Mouse (Mus musculus) CD4-positive, CD25-positive, alpha-beta regulatory T cell, adult 4 months (primary cell): ENCODE data around the gene Chrm1. TPM values are rescaled to one million over a fixed set of nuclear protein-coding genes. Genes with fewer than 3 reads are reported as not detected.

Source experiments
- ATAC-seq: one replicate; pipeline ENCODE4 v1.8.0; 2017
- polyA plus RNA-seq, 2 experiments: library from polyadenylated mRNA; unstranded; fragments of 100-300 nt; shearing (Covaris generic); gene quantifications; one replicate each; pipeline ENCODE4 v1.2.1; 2017

Chrm1 gene
- polyA plus RNA-seq, 2 experiments from 2014 or later = not detected

DNA sequence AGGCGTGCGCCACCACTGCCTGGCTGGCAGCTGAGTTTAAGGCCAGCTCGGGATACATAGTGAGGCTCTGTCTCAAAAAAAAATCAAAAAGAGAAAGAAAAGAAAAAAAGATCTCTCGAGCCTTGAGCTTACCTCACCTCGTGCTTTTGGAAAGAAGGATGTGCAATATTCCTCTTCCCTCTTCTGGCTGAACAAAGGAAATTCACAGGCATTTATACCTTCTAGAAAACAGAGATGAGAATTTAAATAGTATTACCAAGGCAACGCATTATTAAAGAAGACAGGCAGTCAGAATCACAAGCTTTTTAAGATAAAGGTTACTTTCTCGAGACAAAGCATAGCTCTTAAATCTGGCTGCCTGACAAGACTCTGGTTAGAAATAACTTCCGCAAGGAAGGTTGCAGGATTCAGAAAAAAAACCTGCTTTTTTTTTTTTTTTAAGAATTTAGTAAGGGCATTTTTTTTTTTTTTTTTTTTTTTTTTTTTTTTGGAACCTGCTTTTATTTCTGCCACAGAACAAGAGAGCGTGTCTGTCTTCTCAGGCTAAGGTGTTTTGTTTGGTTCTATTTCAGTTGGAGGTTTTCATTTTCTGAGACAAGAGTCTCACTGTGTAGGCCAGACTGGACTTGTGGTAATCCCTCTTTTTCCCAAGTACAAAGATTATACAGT is 28.4 kb downstream of the Chrm1 start:
- no peak for ATAC-seq

GRCm38 (mm10) chr19:8692740-8693139 is 29.2 kb downstream of the Chrm1 start:
- no peak for ATAC-seq

DNA sequence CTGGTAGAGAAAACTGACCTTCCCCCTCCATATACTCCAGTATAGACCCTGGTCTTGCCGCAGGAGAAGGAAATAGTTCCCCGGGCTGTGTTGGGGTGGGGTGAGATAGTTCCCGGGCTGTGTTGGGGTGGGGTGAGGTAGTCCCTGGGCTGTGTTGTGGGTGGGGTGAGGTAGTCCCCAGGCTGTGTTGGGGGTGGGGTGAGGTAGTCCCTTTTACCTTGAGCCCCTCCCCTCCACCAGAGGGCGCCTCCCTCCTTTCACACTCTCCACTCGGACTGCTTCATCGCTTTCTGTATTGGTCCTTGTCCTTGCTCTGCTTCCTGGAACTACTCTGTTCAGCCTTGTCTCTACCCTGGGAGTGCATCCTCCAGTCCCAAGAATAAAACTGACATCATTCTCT is 31.7 kb downstream of the Chrm1 start:
- ATAC-seq = peak; percentile 71

DNA sequence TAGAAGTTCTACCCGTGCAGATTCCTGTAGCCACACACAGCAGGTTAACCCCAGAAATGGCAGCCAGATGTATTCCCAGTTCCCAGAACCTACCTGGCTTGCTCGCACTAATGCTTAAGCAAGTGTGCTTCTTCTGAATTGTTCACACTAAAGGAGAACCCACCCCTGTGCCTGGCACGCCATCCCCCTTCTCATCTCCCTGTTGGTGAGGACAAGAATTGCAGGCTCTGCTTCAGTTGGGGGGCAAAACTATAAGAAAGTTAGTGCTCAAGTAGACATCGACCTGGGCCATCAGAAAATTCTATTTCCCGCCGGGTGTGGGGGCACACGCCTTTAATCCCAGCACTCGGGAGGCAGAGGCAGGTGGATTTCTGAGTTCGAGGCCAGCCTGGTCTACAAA is 36.1 kb downstream of the Chrm1 start:
- no peak for ATAC-seq

GRCm38 (mm10) chr19:8702458-8702857 is 38.9 kb downstream of the Chrm1 start:
- ATAC-seq = no peak

GRCm38 (mm10) chr19:8703571-8703970 is 40.0 kb downstream of the Chrm1 start:
- no peak for ATAC-seq

GRCm38 (mm10) chr19:8705026-8705708 is 41.6 kb downstream of the Chrm1 start:
- no peak for ATAC-seq

- ATAC-seq = no peak
Observed at GRCm38 (mm10) chr19:8706132-8706667, 42.6 kb downstream of the Chrm1 start.

DNA sequence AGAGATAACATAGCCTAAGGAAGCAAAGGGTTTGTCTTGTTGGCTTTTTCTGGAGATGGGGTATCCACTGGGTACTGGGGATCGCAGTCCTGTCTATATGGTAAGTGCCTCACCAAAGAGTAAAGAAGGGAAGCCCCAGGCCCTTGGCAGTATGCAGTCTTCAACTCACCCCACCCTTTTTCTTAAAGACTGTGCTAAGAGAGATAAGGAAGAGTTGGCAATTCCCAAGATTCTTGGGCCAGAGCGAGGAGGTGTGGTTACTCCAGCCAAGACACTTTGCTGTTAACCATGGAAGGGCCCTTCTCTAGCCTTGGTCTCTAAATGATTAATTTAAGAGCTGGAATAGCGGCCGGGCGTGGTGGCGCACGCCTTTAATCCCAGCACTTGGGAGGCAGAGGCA is 43.3 kb downstream of the Chrm1 start:
- ATAC-seq = no peak

- no peak for ATAC-seq
Observed at GRCm38 (mm10) chr19:8708954-8709353, 45.4 kb downstream of the Chrm1 start.

GRCm38 (mm10) chr19:8710057-8710456 is 46.5 kb downstream of the Chrm1 start:
- no peak for ATAC-seq

DNA sequence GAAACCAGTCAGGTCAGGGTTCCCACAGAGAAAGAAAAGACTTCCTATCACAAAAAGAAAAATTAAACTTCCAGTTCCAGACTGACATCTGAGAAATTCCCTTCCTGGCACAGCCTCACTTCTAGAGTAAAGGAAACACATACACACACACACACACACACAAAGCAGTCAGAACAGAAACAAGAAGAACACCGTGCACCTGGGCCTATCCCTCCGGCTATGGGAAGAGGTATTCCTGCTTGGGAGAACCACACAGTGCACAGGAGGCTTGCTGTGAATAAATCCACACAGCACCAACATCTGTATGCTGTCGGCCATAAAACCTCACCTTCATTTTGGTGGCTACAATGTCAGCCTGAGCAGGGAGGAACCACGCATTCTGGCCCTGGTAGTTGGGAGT is 47.9 kb downstream of the Chrm1 start:
- peak; percentile 1 for ATAC-seq

- ATAC-seq = peak; percentile 67
Observed at GRCm38 (mm10) chr19:8711949-8712869, 48.6 kb downstream of the Chrm1 start.

GRCm38 (mm10) chr19:8712870-8713305 is 49.3 kb downstream of the Chrm1 start:
- ATAC-seq = peak; percentile 63

DNA sequence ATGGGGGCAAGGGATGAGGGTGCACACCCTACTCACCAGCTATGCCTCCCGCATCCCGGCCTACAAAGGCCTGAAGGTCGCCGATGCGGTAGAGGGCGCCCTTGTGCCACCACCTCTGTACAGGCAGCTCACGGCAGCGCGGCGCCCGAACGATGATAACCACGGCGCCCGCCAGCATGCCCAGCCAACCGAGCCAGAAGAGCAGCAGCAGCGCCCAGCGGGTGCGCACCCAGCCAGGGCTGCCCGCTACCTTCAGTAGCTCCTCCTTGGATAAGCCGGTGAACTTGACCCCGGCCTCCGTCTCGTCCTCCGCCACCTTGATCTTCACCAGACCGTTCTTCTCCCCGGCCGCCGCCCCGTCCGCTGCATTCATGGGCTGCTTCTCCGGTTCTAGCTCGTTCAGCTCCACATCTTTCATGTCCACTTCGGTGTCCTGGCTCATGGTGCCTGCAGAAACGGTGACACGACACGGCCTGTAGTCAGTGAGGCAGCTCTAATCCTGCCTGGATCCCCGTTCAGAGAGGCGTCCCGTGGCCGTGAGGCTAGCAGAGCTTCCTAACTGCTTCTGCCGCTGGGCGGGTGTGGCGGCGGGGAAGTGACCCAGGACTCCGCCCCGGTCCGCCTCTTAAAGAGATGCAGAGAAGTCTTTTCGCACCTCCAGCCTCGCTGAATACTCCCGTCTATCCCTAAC is 49.9 kb downstream of the Chrm1 start:
- peak; percentile 62 for ATAC-seq

- ATAC-seq = no peak
Observed at GRCm38 (mm10) chr19:8713997-8714652, 50.5 kb downstream of the Chrm1 start.

DNA sequence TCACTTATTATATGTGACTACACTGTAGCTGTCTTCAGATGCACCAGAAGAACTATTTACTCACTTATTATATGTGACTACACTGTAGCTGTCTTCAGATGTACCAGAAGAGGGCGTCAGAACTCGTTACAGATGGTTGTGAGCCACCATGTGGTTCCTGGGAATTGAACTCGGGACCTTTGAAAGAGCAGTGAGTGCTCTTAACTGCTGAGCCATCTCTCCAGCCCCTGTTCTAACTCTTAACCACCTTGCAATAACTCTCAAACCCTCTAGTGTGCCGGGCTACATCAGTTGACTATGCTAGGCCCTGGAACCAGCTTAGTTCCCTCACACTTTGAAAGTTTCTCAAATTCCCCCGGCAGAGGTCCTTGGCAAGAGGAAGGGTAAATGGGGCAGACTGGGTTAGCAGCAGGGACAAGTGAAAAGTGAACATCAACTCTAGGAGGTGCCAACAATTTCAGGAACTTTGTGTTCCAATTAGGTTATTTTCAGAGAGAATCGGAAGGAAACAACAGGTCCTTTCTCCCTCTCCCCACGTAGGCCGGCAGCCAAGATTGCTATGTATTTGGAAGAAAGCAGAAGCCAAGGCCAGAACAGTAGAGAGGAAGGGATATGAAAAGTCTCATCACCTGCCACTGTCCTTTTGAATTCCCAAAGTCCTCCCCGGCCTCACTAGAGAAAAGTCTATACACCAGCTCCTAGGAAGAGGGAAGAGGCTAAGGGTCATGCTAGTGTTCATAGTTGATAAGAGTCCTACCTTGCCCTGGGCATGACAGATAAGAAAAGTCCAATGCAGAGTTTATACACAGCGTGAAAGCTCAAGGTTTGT is 51.3 kb downstream of the Chrm1 start:
- no peak for ATAC-seq

GRCm38 (mm10) chr19:8715868-8716766 is 52.5 kb downstream of the Chrm1 start:
- ATAC-seq = no peak

DNA sequence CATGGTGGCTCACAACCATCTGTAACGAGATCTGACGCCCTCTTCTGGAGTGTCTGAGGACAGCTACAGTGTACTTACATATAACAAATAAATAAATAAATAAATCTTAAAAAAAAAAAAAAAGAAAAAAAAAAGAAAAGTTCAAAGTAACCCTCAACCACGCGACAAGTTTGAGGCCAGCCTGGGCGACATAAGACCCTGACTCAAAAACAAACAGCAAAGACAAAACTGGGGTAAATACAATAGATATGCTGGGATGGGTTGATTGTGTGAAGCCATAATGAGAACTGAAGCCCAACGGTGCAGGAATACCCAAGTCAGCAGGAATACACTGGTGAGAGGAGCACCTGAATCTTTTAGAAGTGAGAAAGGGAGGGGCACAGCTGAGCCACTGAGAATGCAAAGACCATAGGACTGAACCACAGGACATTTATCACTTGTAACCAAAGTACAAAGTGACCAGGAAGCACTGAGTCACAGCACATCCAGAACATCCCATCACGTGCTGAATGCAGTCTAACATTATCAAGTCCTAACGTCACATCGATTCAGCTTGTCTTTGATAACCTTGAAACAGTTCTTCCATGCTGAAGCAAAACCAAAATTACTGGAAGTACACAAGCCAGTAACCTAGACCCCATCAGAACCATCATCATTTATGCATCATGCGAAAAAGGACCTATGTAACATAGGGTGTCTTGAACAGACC is 53.3 kb downstream of the Chrm1 start:
- no peak for ATAC-seq
